Mouse (Mus musculus): ENCODE data around the gene Ddr1.

DNA sequence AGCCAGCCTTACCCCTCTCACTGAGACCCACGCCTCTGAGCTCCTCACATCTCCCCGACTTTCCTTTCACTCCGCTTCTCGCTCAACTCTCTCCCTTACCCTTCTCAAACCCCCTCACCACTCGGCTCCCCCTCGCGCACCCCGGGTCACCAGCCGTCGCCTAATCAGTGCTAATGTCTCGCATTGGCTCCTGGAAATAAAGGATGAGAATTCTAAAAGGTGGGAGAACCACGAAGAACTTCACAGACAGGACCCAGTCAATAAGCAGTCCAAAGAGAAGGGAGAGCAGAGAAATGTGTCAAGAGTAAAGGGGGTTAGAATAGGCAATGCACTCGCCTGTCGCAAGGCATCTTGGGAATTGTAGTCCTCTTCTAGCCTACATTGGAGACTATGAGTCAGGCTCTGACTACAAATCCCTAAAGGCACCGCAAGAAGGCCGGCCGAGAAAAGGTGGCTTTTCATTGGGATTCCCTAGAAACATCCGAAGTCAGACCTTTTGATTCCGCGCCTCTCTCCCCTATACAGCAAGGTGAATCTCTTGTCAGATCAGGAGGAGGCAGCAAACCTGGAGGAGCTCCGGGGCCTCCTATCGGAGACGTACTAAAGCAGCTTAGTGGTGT lies 30.9 kb downstream of the Ddr1 start, which contains the start of gene Gtf2h4:
- TF ChIP-seq CTCF (IDR thresholded peaks at IDR 0.05; ENCODE audit: low read depth, low read length) (no peak), POLR2A (IDR thresholded peaks at IDR 0.05; ENCODE audit: insufficient read depth, low read length) (no peak), EP300 (IDR thresholded peaks at IDR 0.05; ENCODE audit: insufficient read depth, low read depth, low read length) (no peak)

All from ES-Bruce4 (cell line).